Mouse (Mus musculus): ENCODE measurements around the gene Ankrd23. TPM values are rescaled to one million over a fixed set of nuclear protein-coding genes. Genes with fewer than 3 reads are reported as not detected.

The Ankrd23 gene
- total RNA-seq, 2 experiments from 2014 or later, result 129 to 140 TPM

GRCm38 (mm10) chr1:36522210-36522609 is 14.5 kb downstream of the Ankrd23 start:
- DNase-seq (ENCODE audit: low spot score in 2 of 2), result no peak

GRCm38 (mm10) chr1:36519626-36520025 is 17.1 kb downstream of the Ankrd23 start:
- DNase-seq (ENCODE audit: low spot score in 2 of 2), result no peak

GRCm38 (mm10) chr1:36518259-36518658 is 18.4 kb downstream of the Ankrd23 start:
- no peak for DNase-seq (ENCODE audit: low spot score in 2 of 2)

GRCm38 (mm10) chr1:36513718-36514117 is 23.0 kb downstream of the Ankrd23 start:
- no peak for DNase-seq (ENCODE audit: low spot score in 2 of 2)

- DNase-seq (ENCODE audit: low spot score in 2 of 2), result no peak
Observed at GRCm38 (mm10) chr1:36513310-36513709, 23.4 kb downstream of the Ankrd23 start.

- no peak for DNase-seq (ENCODE audit: low spot score in 2 of 2)
Observed at GRCm38 (mm10) chr1:36512966-36513280, 23.8 kb downstream of the Ankrd23 start.

GRCm38 (mm10) chr1:36512089-36512965 is 24.4 kb downstream of the Ankrd23 start:
- peak in 1 of 2 experiments; percentile 52 for DNase-seq (ENCODE audit: low spot score in 2 of 2)

- DNase-seq (ENCODE audit: low spot score in 2 of 2), result peak; percentile 100
Observed at GRCm38 (mm10) chr1:36511289-36512021, 25.2 kb downstream of the Ankrd23 start, which contains the start of gene Cnnm3. Gene Cnnm3 (plus strand): TSS chr1:36511867.

- DNase-seq (ENCODE audit: low spot score in 2 of 2), result no peak
Observed at GRCm38 (mm10) chr1:36508238-36508637, 28.4 kb downstream of the Ankrd23 start.

- DNase-seq (ENCODE audit: low spot score in 2 of 2), result peak in 1 of 2 experiments; percentile 66
Observed at GRCm38 (mm10) chr1:36501261-36501660, 35.4 kb downstream of the Ankrd23 start.

GRCm38 (mm10) chr1:36497312-36497711 is 39.4 kb downstream of the Ankrd23 start:
- DNase-seq (ENCODE audit: low spot score in 2 of 2), result no peak

GRCm38 (mm10) chr1:36496719-36497118 is 40.0 kb downstream of the Ankrd23 start:
- DNase-seq (ENCODE audit: low spot score in 2 of 2), result no peak

- DNase-seq (ENCODE audit: low spot score in 2 of 2), result no peak
Observed at GRCm38 (mm10) chr1:36493299-36493698, 43.4 kb downstream of the Ankrd23 start.

GRCm38 (mm10) chr1:36492416-36493139 is 44.1 kb downstream of the Ankrd23 start:
- peak; percentile 58 to 69 for DNase-seq (ENCODE audit: low spot score in 2 of 2)

- DNase-seq (ENCODE audit: low spot score in 2 of 2), result no peak
Observed at GRCm38 (mm10) chr1:36489661-36490060, 47.0 kb downstream of the Ankrd23 start.

GRCm38 (mm10) chr1:36487111-36487510 is 49.6 kb downstream of the Ankrd23 start:
- no peak for DNase-seq (ENCODE audit: low spot score in 2 of 2)

GRCm38 (mm10) chr1:36485080-36485479 is 51.6 kb downstream of the Ankrd23 start:
- no peak for DNase-seq (ENCODE audit: low spot score in 2 of 2)

GRCm38 (mm10) chr1:36483825-36484224 is 52.9 kb downstream of the Ankrd23 start:
- DNase-seq (ENCODE audit: low spot score in 2 of 2), result no peak

Data from gastrocnemius, postnatal 4 days (tissue).